Mouse (Mus musculus) hindbrain, embryonic 10.5 days (tissue): ENCODE measurements at regions not wholly inside any gene's neighbourhood (a gene's known extent, or its start where the extent isn't known, plus 50 kb on each side); places are given as distances from the start of the nearest gene placed in this dataset.

ENCODE experiments used
- DNase-seq: peaks from one replicate; pipeline ENCODE4 v3.0.0-alpha.2; 2017; ENCODE audit warnings: low spot score
- H3K27ac ChIP-seq: fragments of 300-500 bp; sonication (generic); 2 replicates; pipeline ENCODE4 v1.5.1; 2016; ENCODE audit warnings: mild to moderate bottlenecking, moderate library complexity
- H3K27me3 ChIP-seq: fragments of 300-500 bp; sonication (generic); 2 replicates; pipeline ENCODE4 v1.6.1; 2016; ENCODE audit warnings: mild to moderate bottlenecking; ENCODE audit not compliant: poor library complexity, insufficient read depth, severe bottlenecking
- H3K36me3 ChIP-seq: fragments of 300-500 bp; sonication (generic); 2 replicates; pipeline ENCODE4 v1.6.1; 2016; ENCODE audit warnings: mild to moderate bottlenecking, moderate library complexity
- H3K4me1 ChIP-seq: fragments of 300-500 bp; sonication (generic); replicated peaks from 2 replicates; pipeline ENCODE4 v1.6.1; 2016; ENCODE audit warnings: mild to moderate bottlenecking
- H3K4me3 ChIP-seq: fragments of 300-500 bp; sonication (generic); 2 replicates; pipeline ENCODE4 v1.5.1; 2016; ENCODE audit warnings: mild to moderate bottlenecking, moderate library complexity
- H3K9me3 ChIP-seq: fragments of 300-500 bp; sonication (generic); 2 replicates; pipeline ENCODE4 v1.6.1; 2016; ENCODE audit warnings: mild to moderate bottlenecking, moderate library complexity
- WGBS: fragments of 180-500 bp; shearing (Covaris S2); methylation state at CpG from one replicate; pipeline ENCODE4 v1.1.7; 2016; 5-methylcytosine and 5-hydroxymethylcytosine counted together

DNA sequence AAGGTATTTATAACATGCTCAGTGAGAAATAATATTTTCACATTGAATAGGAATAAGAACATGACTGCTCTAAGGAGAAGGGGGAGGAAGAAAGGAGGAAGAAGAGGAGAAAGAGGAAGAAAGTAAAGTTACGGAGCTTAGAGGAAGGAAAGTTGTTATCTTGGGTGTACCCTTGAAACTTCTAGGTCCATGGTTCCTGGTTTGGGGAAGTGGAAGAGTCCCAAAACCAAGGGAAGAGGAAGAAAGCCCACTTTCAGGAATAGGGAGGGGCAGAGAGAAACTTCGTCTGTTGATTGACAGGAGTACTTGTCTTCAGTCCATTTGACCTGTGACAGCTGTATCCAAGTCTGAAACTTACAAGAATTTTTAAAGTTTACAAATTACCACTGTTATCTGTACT lies 134.6 kb upstream of the Ednrb start:
- 79% methylated on average over 2 of the region's 2 CpGs for WGBS

DNA sequence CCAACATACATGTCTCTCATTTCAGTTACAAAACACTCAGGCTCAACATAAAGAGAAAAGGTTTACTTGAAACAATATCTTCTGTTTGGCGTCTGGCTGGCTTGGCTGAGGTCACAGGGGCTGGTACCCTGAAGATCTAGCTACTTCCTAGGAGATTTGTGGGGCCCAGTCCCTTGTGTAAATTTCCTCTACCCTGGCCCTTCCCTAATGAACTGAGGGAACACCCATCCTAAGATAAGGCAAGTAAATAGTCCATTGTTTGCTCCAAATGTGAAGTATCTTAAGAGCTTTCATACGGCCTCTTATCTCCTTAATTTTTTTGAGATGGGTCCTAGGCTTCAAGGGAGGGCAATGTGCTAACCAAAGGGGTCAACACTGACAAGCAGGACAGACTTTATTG lies 133.6 kb upstream of the Ednrb start:
- no peak overlapping the region for H3K27ac ChIP-seq
- H3K27me3 ChIP-seq: no peaks in the 10 kb centered on the region
- H3K9me3 ChIP-seq: no peaks in the 10 kb centered on the region
- DNase-seq: no peak
- H3K36me3 ChIP-seq: no peaks in the 10 kb centered on the region
- H3K4me3 ChIP-seq: no peak overlapping the region
- 0 out of 2 replicates have a peak, but pooled peaks cover 5% of the 10 kb centered on the region for H3K4me1 ChIP-seq
- WGBS: 66% methylated on average over 2 of the region's 2 CpGs

More for the DNA sequence above, 134.6 kb upstream of the Ednrb start:
- Histone ChIP-seq H3K4me1 (0 out of 2 replicates have a peak, but pooled peaks cover 2% of the 10 kb centered on the region), H3K4me3 (no peak overlapping the region), H3K9me3 (no peaks in the 10 kb centered on the region), H3K27ac (no peak overlapping the region), H3K36me3 (no peaks in the 10 kb centered on the region), H3K27me3 (no peaks in the 10 kb centered on the region)
- no peak for DNase-seq

DNA sequence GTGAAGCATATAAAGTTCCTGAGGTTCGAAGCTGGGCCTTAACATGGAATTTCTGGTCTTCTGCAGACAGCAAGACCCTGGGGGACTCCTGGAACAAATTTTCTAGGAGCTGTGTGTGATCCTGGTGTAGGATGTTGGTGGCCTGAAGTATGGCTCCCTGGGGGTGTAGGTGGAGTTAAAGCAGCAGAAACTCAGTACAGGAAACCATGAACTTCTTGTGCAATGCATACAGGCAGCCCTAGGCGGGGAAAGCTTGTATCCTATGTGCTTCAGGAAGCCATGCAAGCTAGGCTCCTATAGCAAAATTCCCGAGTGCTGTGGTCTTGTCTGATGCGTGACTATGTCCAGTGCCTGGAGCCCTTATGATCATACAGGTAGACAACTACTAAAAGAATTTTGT lies 129.8 kb upstream of the Ednrb start:
- no peak overlapping the region for H3K27ac ChIP-seq
- H3K4me3 ChIP-seq: no peak overlapping the region
- H3K36me3 ChIP-seq: no peaks in the 10 kb centered on the region
- H3K9me3 ChIP-seq: no peaks in the 10 kb centered on the region
- H3K27me3 ChIP-seq: no peaks in the 10 kb centered on the region
- 90% methylated on average over 4 of the region's 4 CpGs for WGBS
- 0 out of 2 replicates have a peak, but pooled peaks cover 5% of the 10 kb centered on the region for H3K4me1 ChIP-seq
- no peak for DNase-seq

DNA sequence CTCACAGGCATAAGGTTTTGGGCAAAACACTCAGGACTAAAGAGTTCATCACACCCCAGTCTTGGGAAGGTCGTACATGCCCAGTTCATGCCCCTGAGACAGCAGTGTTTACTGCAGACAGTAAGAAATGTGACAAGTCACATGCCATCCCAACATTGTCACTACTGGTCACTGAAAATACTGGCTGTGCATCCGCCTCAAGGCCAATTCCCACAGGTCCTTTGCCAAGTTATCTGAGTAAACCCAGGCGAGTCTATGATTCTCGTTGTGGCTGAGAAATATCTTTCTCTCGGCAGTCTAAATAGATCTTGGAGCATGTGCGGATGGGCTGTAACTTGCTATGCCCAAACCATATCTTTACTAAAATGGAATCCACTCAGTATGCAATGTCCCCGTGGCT lies 128.9 kb upstream of the Ednrb start:
- H3K36me3 ChIP-seq: no peaks in the 10 kb centered on the region
- H3K4me3 ChIP-seq: no peak overlapping the region
- no peak for DNase-seq
- no peaks in the 10 kb centered on the region for H3K27me3 ChIP-seq
- no peaks in the 10 kb centered on the region for H3K9me3 ChIP-seq
- H3K27ac ChIP-seq: no peak overlapping the region
- H3K4me1 ChIP-seq: 0 out of 2 replicates have a peak, but pooled peaks cover 5% of the 10 kb centered on the region
- 89% methylated on average over 7 of the region's 7 CpGs for WGBS

DNA sequence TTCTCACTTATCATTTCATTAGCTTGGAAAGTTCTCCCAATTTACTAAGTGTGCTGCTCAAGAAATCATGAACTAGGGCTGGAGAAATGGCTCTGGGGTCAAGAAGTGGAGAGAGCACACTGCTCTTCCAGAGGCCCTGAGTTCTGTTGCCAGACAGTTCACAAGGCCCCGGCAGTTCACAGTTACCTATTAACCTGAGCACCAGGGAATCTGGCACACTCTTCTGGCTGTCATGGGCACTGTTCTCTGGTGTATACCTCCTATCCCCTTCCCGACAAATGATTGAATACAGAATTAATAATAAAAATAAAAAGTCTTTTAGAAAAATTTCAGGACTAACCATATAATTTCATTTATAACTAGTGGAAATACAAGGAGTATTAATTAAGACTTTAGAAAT lies 125.1 kb upstream of the Ednrb start:
- no peaks in the 10 kb centered on the region for H3K36me3 ChIP-seq
- no peak overlapping the region for H3K4me3 ChIP-seq
- peaks cover 17% of the 10 kb centered on the region for H3K4me1 ChIP-seq
- WGBS: 77% methylated on average over 2 of the region's 2 CpGs
- H3K27me3 ChIP-seq: no peaks in the 10 kb centered on the region
- no peak overlapping the region for H3K27ac ChIP-seq
- DNase-seq: no peak
- no peaks in the 10 kb centered on the region for H3K9me3 ChIP-seq

DNA sequence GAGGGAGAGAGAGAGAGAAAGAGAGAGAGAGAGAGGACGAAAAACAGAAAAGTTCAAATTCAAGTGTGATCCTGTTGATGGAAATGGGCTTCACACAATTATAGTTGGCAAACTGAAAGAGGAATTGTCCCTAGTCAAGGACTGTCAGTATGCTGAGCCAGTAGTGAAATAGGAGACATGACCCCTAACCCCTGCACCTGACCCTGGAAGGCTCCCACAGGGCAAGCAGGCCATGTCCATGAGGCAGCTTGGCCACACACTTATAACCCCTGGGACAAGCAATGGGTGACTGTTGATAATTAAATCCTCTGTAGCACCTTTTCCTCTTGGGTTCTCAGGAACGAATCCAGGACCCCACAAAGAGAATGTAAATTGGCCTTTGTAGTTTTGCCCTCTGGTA lies 122.1 kb upstream of the Ednrb start:
- peak; percentile 47 for DNase-seq
- WGBS: 44% methylated on average over 2 of the region's 2 CpGs
- Histone ChIP-seq H3K4me1 (peaks cover 12% of the 10 kb centered on the region), H3K27ac (0 out of 2 replicates have a peak overlapping the region, but pooled peaks have one; percentile 3), H3K36me3 (no peaks in the 10 kb centered on the region), H3K27me3 (no peaks in the 10 kb centered on the region), H3K9me3 (no peaks in the 10 kb centered on the region), H3K4me3 (no peak overlapping the region)

DNA sequence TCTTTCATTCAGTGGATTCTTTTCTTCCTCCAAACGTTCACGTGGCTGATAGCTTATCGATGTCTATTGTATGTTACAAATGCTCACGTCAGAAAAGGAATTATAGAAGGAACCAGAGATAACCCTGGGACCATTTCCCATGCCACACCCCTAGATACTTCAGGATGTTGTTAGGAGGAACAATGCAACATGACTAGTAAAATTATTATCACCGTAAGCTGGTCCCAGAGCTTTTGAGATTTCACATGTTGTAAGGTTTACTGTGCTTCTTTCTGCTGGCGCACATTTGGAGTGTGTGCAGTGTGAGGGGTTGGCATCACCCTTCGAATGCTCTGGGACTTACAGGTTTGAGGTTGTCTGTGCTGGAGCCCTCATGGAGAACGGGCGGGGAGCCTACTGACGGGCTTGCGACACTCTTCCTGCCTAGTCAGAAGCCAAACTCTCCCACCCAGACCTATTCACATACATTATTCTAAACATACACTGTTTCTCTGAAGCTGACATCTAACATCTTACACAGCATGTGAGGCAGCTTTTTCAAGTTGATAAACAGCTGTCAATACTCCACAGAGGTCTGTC lies 118.2 kb upstream of the Ednrb start:
- Histone ChIP-seq H3K36me3 (no peaks in the 10 kb centered on the region), H3K27ac (no peak overlapping the region), H3K4me3 (no peak overlapping the region), H3K9me3 (no peaks in the 10 kb centered on the region), H3K4me1 (peaks cover 12% of the 10 kb centered on the region), H3K27me3 (no peaks in the 10 kb centered on the region)
- whole genome bisulfite sequencing: 90% methylated on average over 11 of the region's 11 CpGs
- DNase-seq: no peak

DNA sequence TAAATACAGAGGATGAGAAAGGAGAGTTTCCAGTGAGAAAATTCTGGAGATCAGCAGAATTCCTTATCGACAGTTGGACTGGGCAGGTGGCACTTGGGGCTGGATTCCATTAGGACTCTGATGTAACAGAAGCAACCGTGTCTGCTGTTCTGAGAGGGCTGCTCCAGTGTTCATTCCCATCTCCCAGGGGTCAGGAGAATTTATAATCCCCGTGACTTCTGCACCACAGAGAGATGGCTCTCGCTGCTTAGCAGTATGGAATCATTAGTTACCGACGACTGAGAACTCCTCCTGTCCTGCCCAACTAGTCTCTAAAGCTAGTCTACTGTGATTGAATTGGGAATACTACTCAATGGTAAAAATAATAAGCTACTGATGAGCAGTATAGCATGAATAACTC lies 107.7 kb upstream of the Ednrb start:
- WGBS: 68% methylated on average over 6 of the region's 6 CpGs
- no peak for DNase-seq
- no peaks in the 10 kb centered on the region for H3K9me3 ChIP-seq
- H3K27me3 ChIP-seq: no peaks in the 10 kb centered on the region
- H3K27ac ChIP-seq: no peak overlapping the region; the same call in 1 of the 2 replicates
- no peak overlapping the region for H3K4me3 ChIP-seq
- peaks cover 36% of the 10 kb centered on the region for H3K4me1 ChIP-seq
- H3K36me3 ChIP-seq: no peaks in the 10 kb centered on the region

DNA sequence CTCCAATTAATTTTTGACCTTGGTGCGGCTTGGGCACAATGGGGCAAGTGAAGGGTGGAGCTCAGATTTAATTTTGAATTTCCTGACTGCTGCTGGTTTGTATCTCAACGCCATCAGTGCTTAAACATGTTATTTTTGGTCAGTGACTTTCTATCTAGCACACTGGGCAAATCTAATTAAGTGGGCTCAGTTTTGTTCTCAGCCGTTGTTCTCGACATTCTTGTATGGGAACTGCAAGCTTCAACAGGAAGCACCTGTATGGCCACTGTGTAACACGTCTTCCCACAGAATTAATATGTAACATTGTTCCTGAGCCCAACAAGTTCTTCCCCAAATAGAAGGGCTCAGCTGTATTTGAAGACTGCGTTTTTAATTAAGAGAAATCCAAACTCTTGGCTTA lies 105.7 kb upstream of the Ednrb start:
- no peaks in the 10 kb centered on the region for H3K27me3 ChIP-seq
- DNase-seq: no peak
- peak overlapping the region; percentile 81 for H3K27ac ChIP-seq
- no peaks in the 10 kb centered on the region for H3K36me3 ChIP-seq
- 64% methylated on average over 6 of the region's 6 CpGs for WGBS
- no peaks in the 10 kb centered on the region for H3K9me3 ChIP-seq
- H3K4me3 ChIP-seq: no peak overlapping the region
- H3K4me1 ChIP-seq: peaks cover 50% of the 10 kb centered on the region

DNA sequence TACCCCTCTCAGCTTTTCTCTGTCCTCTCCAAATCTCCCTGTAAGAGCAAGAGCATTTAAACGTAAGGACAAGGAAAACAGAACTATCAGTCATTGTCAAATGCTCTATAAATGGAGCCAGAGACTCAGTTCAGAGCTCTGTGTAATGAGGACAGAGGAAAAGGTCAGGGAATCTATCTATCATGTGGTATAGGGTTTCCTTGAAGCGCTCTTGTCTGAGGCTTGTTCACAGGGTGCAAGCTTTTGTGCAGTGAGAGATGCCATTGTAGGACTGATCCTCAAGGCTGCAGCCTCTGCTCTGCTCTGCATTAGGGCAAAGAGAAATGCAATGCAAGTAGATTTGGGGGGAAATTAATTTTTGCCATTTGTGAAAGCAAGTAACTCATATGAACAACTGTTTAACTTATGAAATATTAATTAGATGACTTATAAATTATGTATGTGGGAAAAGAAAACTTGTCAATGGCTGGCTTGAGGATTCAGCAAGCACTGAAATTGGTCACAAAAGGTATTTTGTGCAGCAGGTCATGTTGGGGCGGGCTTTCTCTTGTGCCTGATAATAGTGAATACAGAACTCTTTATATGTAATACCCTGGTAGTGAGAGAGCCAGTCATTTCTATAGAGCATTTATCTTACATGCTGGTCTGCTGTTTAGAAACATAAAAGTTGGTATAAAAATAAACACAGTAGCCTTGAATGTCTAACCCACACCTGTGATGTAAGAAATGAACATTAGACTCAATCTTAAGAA lies 104.0 kb upstream of the Ednrb start:
- Histone ChIP-seq H3K4me1 (peaks cover 50% of the 10 kb centered on the region), H3K27me3 (no peaks in the 10 kb centered on the region), H3K9me3 (no peaks in the 10 kb centered on the region), H3K27ac (peak overlapping the region; percentile 81), H3K4me3 (no peak overlapping the region), H3K36me3 (no peaks in the 10 kb centered on the region)
- peak; percentile 47 for DNase-seq
- 16% methylated on average over 3 of the region's 3 CpGs for WGBS

DNA sequence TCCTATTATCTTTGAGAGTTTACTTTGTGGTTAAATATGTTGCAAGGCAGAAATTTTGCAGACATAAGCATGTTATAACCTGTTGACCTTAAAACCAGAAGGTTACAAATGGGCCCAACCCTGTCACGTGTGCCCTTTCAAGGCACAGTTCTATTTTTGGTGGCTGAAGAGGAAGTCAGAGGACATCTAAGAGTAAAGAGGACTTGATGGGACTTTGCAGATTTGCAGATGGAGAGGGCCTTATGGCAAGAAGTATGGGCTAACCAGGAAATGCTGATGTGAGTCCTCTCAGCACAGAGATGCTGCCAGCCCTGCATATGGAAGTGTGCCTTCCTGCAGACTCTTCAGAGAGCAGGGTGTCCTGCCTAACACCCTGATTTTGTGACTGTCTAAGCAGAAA lies 101.6 kb upstream of the Ednrb start:
- no peaks in the 10 kb centered on the region for H3K27me3 ChIP-seq
- no peak for DNase-seq
- 62% methylated on average over 1 of the region's 1 CpGs for WGBS

DNA sequence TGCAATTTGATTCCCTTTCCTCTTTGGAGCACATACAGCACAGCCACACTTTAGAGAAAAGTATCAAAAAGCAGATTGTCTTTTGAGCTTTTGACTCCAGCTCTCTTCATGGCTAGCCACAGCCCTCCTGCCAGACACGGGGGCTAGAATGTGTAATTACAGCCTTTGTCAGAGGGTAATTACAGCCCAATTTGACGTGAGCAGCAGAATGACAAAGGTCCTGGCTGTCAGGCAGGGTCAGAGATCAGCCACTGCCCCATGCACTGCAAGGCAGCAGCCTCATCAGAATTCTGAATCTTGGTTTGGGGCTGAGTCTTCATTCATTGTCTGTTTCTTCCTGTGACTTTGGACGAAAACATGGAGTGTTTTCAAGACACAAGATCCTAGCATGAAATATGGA lies 95.7 kb upstream of the Ednrb start:
- Histone ChIP-seq H3K9me3 (no peaks in the 10 kb centered on the region), H3K36me3 (no peaks in the 10 kb centered on the region), H3K4me1 (peaks cover 26% of the 10 kb centered on the region), H3K27ac (peak overlapping the region; percentile 81), H3K27me3 (no peaks in the 10 kb centered on the region), H3K4me3 (no peak overlapping the region)
- peak; percentile 82 for DNase-seq
- WGBS: 10% methylated on average over 3 of the region's 3 CpGs

More for the DNA sequence above, 101.6 kb upstream of the Ednrb start:
- Histone ChIP-seq H3K27ac (peak overlapping the region; percentile 81), H3K4me3 (no peak overlapping the region), H3K9me3 (no peaks in the 10 kb centered on the region), H3K4me1 (peaks cover 60% of the 10 kb centered on the region), H3K36me3 (no peaks in the 10 kb centered on the region)

DNA sequence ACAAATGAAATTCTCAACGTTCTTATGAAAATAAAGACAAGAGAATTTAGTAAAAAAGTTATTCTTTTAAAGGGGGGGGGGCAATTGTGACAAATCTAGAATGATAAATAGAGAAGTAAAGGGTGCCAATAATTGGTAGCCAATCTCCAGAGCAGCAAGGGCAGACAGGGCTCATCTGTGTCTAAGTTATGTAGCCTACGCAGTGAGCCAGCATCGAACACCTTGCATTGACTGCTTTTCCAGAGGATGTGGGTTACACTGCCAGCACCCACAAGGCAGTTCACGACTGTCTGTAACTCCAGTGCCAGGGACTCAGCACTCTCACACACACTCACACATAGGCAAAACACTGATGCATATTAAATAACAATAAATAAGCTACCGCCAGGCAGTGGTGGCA lies 94.7 kb upstream of the Ednrb start:
- no peak for DNase-seq
- Histone ChIP-seq H3K27me3 (no peaks in the 10 kb centered on the region), H3K36me3 (no peaks in the 10 kb centered on the region), H3K27ac (peak overlapping the region; percentile 81), H3K9me3 (no peaks in the 10 kb centered on the region), H3K4me3 (no peak overlapping the region), H3K4me1 (peaks cover 26% of the 10 kb centered on the region)
- WGBS: 82% methylated on average over 5 of the region's 5 CpGs
